Mouse (Mus musculus) myocyte (in vitro differentiated cells): ENCODE measurements at regions not wholly inside any gene's neighbourhood (a gene's known extent, or its start where the extent isn't known, plus 50 kb on each side); places are given as distances from the start of the nearest gene placed in this dataset.

Source experiments
- CEBPB ChIP-seq: IDR thresholded peaks from 2 replicates; pipeline ENCODE4 v1.6.1; 2011; ENCODE audit warnings: mild to moderate bottlenecking, moderate library complexity; ENCODE audit not compliant: poor library complexity, insufficient read depth, severe bottlenecking
- MAX ChIP-seq: IDR thresholded peaks from one replicate; pipeline ENCODE4 v1.6.1; 2011; ENCODE audit warnings: low read depth, mild to moderate bottlenecking, control low read depth
- MYOD1 ChIP-seq, 3 experiments: IDR thresholded peaks; one replicate each; pipeline ENCODE4 v1.6.1; 2011; ENCODE audit warnings: control low read depth in 2 of 3, low read depth in 2 of 3, mild to moderate bottlenecking in 2 of 3, moderate library complexity in 1 of 3; ENCODE audit not compliant: insufficient read length in 2 of 3, control insufficient read depth in 1 of 3
- POLR2A ChIP-seq: IDR thresholded peaks from one replicate; pipeline ENCODE4 v1.6.1; 2011; ENCODE audit warnings: low read depth, mild to moderate bottlenecking, control low read depth, moderate library complexity; ENCODE audit not compliant: insufficient read length
- POLR2AphosphoS2 ChIP-seq: IDR thresholded peaks from one replicate; pipeline ENCODE4 v1.6.1; 2011; ENCODE audit warnings: low read depth, control low read depth; ENCODE audit not compliant: insufficient read length
- SRF ChIP-seq: IDR thresholded peaks from one replicate; pipeline ENCODE4 v1.6.1; 2011; ENCODE audit warnings: low read depth; ENCODE audit not compliant: control insufficient read depth, insufficient read length
- TCF12 ChIP-seq: IDR thresholded peaks from one replicate; pipeline ENCODE4 v1.6.1; 2011; ENCODE audit warnings: mild to moderate bottlenecking, control low read depth; ENCODE audit not compliant: poor library complexity, insufficient read depth, severe bottlenecking
- TCF3 ChIP-seq: IDR thresholded peaks from one replicate; pipeline ENCODE4 v1.6.1; 2011; ENCODE audit warnings: low read depth, control low read depth; ENCODE audit not compliant: insufficient read length
- USF1 ChIP-seq: IDR thresholded peaks from one replicate; pipeline ENCODE4 v1.6.1; 2011; ENCODE audit warnings: low read depth, mild to moderate bottlenecking, control low read depth, moderate library complexity

DNA sequence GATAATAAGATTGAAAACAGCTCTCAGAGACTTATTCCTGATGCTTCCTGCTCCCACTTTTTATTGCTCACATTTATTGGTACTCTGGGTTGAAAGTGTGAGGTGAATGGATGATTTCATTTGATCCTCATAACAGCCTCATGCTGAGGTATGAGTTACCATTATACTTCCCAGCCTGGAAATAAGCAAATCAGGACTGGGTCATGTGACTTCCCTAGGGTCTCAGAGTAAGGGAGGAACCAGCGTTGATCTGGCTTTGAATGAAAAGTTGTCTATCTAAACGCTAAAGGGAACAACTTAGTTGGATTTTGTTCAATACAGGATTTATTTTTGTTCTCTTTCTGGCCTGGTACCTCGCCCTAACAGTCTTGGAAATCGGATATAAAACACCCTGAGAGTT lies 85.3 kb downstream of the Nfkbiz start:
- TF ChIP-seq POLR2AphosphoS2, result no peak
- TF ChIP-seq POLR2A, result no peak
- TF ChIP-seq CEBPB, result no peak
- no peak for TF ChIP-seq USF1
- no peak for TF ChIP-seq TCF12
- TF ChIP-seq MYOD1 (IDR thresholded peaks at IDR 0.05; ENCODE audit: control insufficient read depth in 1 of 3, insufficient read length in 2 of 3, low read depth in 2 of 3), result no peak
- no peak for TF ChIP-seq SRF
- TF ChIP-seq TCF3, result no peak
- no peak for TF ChIP-seq MAX
